Mouse (Mus musculus) hindlimb bud, embryonic 11.5 days (tissue): ENCODE results near the gene Rbm42.

Source experiments
- DNase-seq: peaks from one replicate; pipeline ENCODE4 v3.0.0-alpha.2; 2012; ENCODE audit warnings: low read depth, low spot score; ENCODE audit errors: extremely low spot score

Gene Rbm42

DNA sequence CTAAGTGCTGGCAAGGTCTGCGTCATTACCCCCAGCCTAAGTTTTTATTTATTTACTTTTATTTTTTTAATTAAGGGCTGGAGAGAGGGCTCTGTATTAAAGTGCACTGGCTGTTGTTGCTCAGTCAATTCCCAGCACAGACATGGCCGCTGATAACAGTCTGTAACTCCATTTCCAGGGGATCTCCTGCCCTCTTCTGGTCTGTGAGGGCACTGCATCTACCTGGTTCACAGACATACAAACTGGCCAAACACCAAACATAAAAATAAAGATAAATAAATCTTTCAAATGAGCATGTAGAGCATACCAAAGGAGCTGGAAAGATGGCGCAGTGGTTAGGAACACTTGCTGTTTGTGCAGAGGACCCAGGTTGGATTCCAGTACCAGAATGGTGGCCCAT, 30.9 kb downstream of the Rbm42 start:
- DNase-seq = no peak

DNA sequence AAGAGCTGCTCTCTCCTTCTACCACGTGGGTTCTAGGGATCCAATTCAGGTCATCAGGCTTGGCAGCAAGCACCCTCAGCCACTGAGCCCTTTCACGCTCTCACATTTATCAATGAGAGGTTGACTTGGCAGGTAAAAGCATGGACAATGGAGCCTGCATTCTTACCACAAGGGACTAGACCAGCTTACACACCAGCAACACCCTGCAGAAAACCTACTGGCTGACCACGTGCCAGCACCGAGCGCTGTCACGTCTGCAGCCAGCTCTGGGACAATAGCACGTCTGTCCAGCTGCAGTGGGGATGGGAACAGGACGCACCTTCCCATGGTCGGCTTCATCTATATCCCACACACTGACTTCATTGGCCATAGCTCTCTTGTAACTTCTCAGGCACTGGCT, 31.5 kb downstream of the Rbm42 start:
- no peak for DNase-seq

DNA sequence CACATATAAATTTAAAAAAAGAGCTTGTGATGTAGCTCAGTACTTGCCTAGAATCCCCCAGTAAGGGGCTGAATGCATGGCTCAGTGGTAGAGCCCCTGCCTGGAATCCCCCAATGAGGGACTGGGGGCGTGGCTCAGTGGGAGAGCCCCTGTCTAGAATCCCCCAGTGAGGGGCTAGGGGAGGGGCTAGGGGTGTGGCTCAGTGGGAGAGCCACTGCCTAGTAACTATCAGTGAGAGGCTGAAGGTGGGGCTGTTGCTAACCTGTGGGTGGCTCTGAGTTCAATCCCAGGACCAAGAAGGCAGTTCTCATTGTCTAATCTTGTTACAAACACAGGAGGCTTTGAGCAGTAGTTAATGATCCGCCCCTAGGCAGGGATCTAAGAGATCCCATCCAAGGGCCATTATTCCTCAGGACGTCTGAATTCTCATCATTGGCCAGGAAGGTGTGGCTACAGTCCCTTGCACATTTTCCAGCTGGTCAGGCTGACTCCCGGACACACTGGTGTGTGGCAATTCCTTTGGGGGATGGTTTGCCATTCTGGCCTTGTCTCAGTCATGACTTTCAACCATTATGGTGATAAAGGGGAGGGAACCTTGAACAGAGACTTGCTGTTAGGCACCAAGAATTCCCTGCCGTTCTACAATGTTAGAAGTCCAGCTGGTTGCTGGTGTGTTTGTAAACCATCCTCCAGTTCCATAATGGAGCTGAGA, 34.9 kb downstream of the Rbm42 start:
- no peak for DNase-seq

DNA sequence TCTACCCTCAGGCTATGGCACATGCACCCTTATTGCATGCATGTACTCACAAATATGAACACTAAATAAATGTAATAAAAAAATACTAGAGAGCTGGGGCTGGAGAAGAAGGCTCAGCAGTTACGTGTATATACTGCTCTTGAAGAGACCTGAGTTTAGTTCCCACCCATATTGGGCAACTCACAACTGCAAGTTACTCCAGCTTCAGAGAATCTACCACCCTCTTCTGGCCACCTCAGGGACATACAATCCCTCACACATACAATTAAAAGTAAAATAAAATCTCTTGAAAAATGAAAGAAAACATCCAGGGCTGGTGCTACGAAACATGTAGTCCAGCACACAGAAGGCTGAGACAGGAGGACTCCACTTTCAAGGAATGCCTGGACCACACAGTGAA, 35.7 kb downstream of the Rbm42 start:
- DNase-seq = no peak

DNA sequence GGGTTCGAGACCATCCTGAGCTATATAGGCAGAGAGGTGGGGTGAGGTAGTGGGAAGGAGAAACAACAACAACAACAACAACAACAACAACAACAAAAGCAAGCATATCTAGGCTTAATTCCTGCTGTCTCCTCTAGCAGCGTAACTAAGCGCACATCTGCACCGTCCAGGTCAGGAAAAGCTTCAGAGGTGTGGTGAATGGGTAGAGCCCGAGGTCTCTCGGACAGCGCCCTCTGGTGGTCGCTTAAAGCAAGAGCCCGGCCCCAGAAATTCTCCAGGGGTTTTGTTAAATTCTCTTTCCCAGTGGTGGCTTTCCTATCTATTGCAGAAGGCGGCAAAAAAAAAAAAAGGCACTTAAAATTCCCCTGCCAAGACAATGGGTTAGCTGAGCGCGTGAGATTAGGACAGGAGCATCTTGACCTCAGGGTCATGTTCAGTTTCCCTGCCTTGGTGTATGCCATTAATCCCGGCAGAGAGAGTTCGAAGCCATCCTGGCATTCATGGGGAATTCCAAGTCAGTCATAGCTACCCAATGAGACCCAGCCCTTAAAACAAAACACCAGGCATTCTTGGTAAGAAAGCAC, 36.5 kb downstream of the Rbm42 start:
- DNase-seq = no peak

DNA sequence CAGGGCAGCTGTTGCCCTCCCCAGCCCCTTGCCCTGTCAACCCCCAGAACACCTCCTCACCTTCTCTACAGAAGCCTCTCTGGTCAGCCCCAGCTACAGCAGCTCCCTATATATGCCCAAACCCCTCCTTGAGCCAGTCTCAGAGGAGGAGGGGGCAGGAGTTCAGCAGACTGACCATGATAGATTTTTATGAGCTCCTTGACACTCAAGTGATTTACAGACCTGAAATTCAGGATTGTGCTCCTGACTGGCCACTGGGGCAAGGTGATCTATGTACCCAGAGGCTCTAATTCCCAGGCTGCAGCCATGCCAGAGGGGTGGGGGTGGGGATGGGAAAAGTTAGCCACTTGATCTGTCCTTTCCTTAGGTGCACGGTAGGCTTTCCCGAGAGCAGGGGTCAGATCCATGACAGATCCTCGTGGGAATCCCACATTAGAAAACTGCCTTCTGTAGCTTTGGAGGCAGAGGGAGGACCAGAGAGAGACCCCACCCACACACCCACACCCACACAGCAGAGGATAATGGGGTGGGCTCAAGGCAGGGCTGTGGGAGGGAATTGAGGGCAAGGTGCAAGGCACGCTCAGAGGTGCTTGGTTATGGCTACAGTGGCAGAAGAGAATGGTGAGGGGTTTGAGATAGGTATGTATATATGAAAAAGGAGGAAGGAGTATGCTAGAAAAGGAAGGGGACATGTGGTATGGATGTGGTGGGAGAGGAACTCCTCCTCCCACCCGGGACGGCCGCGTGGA, 37.3 kb downstream of the Rbm42 start, which contains the start of gene Upk1a:
TSS of gene Upk1a (minus strand) at position 194 of the 749 bp plus-strand sequence.
- no peak for DNase-seq

GRCm38 (mm10) chr7:30610043-30610442, 40.1 kb downstream of the Rbm42 start:
- DNase-seq = no peak

- no peak for DNase-seq
Measured at GRCm38 (mm10) chr7:30608476-30608875, 41.6 kb downstream of the Rbm42 start.

DNA sequence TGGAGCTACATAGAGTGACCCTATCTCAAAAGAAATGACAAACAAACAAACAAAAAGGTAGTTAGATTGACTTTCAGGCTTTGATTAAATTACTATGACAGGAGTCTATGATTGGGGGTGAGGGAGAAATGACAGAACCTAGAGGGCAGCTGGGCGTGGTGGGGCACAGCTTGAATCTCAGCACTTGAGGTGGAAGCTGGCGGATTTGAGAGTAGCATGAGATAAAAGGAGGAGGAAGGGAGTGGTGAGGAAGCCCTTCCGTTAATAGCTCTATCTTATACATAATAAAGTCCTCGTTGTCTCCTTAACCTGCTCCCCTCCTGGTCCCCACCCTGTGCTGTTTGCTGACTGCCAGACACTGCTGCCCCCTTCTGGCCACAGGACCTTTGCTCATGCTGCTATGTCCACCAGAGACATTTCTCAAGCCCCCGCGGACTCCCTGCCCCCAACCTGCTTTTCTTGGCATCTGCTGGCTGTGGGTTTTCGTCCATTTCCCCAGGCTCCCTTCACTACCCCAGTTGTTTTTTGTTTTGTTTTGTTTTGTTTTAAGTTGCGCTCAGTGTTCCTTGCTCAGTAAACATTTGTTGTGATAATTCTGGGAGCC, 42.3 kb downstream of the Rbm42 start:
- no peak for DNase-seq

GRCm38 (mm10) chr7:30604944-30605343, 45.2 kb downstream of the Rbm42 start:
- DNase-seq = no peak

DNA sequence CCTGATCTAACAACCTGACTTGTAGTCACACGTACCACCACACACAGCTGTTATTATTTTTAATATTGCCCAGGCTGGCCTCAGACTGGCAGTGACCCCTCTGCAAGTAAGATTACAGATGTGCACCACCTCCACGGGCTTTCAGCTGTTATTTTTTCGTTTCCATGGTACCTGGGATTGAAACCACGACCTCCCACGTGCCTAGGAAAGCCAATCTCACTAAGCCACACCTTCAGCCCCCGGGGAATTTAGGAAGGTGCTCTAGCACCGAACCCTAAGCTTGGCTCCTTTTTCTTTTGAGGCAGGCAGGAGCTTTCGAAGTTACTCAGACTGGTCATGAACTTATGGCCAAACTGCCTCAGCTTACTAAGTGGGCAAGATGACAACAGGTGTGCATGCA, 45.7 kb downstream of the Rbm42 start:
- DNase-seq = no peak

DNA sequence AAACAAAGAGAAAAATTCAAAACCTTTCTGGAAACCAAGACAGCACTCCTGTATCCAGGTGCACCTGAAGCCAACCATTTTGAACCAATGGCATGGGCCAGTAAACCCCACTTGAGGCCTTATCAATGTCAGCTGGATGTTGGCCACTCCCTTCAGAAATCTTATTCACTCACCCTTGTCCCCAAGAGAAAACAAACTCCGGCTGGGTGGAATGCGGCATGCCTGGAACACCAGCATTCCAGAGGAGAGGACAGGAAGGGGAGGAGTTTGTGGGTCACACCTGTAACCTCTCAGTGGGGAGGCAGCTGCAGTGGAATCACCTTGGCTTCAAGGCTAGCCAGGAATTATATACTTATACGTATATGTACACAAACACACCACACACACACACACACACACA, 47.5 kb downstream of the Rbm42 start:
- DNase-seq = no peak

GRCm38 (mm10) chr7:30600651-30601050, 49.5 kb downstream of the Rbm42 start:
- no peak for DNase-seq

DNA sequence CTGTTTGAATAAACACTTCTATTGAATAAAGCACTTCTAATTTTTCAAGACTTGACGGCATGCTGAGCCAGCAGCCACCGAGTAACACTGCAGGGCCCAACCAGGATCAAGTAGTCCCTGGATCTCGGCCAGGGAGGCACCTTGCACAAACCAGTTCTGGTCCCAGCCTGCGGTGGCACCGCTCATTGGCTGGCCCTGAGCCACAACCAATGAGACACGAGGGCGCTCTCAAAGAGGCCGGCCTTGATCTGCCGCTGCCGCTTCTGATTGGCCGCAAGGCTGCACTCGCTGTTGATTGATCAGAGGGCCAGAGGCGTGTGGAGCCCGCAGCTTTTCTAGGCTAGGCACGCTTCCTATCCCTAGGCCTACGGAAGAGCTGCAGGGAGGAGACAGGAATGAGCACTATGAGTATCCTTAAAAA, 50.2 kb downstream of the Rbm42 start:
- DNase-seq = no peak

DNA sequence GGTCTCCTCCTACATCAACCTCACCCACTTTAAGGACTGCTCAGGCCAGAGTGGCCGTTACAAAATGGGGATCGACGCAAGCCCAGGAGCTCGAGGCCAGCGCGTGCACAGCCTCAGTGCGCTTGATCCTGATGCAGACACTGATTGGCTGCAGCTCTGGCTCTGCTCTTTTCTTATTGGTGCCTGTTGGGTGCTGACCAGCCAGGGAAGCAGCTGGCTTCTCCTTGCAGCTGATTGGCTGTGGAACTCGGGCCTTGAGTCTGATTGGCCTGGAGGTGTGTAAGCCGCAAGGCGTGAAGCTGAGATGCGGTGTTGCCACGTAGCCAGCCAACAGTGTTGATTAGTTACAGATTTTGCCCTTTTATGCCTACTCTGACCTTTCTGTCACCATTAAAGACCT, 51.3 kb downstream of the Rbm42 start, which contains the start of gene Zbtb32:
TSS of gene Zbtb32 (minus strand) at position 124 of the 400 bp plus-strand sequence.
- no peak for DNase-seq

GRCm38 (mm10) chr7:30596811-30597210, 53.3 kb downstream of the Rbm42 start:
- no peak for DNase-seq

- DNase-seq = no peak
Measured at GRCm38 (mm10) chr7:30596093-30596492, 54.0 kb downstream of the Rbm42 start.

- no peak for DNase-seq
Measured at GRCm38 (mm10) chr7:30594510-30595024, 55.5 kb downstream of the Rbm42 start.

GRCm38 (mm10) chr7:30593579-30594509, 56.3 kb downstream of the Rbm42 start:
- DNase-seq = no peak

- no peak for DNase-seq
Measured at GRCm38 (mm10) chr7:30592772-30593423, 57.2 kb downstream of the Rbm42 start.
